Mouse (Mus musculus) heart, adult 2 months (tissue): ENCODE results near the gene Zc3h12c. TPM values are rescaled to one million over a fixed set of nuclear protein-coding genes. Genes with fewer than 3 reads are reported as not detected.

ENCODE experiments used
- DNase-seq, 2 experiments: peaks; one replicate each; pipeline ENCODE4 v3.0.0; 2021
- H3K27ac ChIP-seq: fragments of 200-600 bp; 2 replicates; pipeline ENCODE4 v1.8.1; 2022
- H3K27me3 ChIP-seq: fragments of 200-500 bp; 2 replicates; pipeline ENCODE4 v1.6.1; 2012; ENCODE audit warnings: mild to moderate bottlenecking, low read length, inconsistent platforms, mixed read lengths; ENCODE audit not compliant: control insufficient read depth, insufficient read depth
- H3K36me3 ChIP-seq: fragments of 200-500 bp; 2 replicates; pipeline ENCODE4 v1.6.1; 2012; ENCODE audit warnings: low read length, inconsistent platforms; ENCODE audit not compliant: control insufficient read depth, insufficient read depth
- H3K4me1 ChIP-seq: fragments of 200-500 bp; 2 replicates; pipeline ENCODE4 v1.6.1; 2011; ENCODE audit warnings: low read length; ENCODE audit not compliant: control insufficient read depth, insufficient read depth
- H3K4me3 ChIP-seq: fragments of 200-600 bp; 2 replicates; pipeline ENCODE4 v1.8.1; 2022
- H3K79me2 ChIP-seq: fragments of 200-500 bp; replicated peaks from 2 replicates; pipeline ENCODE4 v1.6.1; 2012; ENCODE audit warnings: mild to moderate bottlenecking, inconsistent platforms, low read length, moderate library complexity, mixed read lengths; ENCODE audit not compliant: control insufficient read depth, insufficient read depth
- H3K9ac ChIP-seq: fragments of 200-500 bp; 2 replicates; pipeline ENCODE4 v1.6.1; 2012; ENCODE audit warnings: low read depth, mild to moderate bottlenecking, control low read depth, inconsistent platforms, low read length, mixed read lengths
- CTCF ChIP-seq: fragments of 200-600 bp; IDR thresholded peaks from 2 replicates; pipeline ENCODE4 v1.8.1; 2022; ENCODE audit warnings: antibody characterized with exemption, mild to moderate bottlenecking, moderate library complexity
- EP300 ChIP-seq: fragments of 200-500 bp; IDR thresholded peaks from 2 replicates; pipeline ENCODE4 v1.6.1; 2011; ENCODE audit warnings: low read depth, low read length, control low read depth; ENCODE audit not compliant: insufficient read depth
- POLR2A ChIP-seq: fragments of 200-500 bp; IDR thresholded peaks from 2 replicates; pipeline ENCODE4 v1.6.1; 2011; ENCODE audit warnings: mild to moderate bottlenecking, low read depth, low read length, control low read depth; ENCODE audit not compliant: insufficient read depth
- WGBS: fragments of 180-500 bp; shearing (Covaris S2); methylation state at CpG from one replicate; pipeline ENCODE4 v1.1.7; 2018; 5-methylcytosine and 5-hydroxymethylcytosine counted together
- intact Hi-C: fragments of 180-260 bp; cut with DNase I; formaldehyde crosslinking; loops from one replicate; pipeline ENCODE4 v1.15.1; 2025
- long read RNA-seq: library from polyadenylated mRNA; stranded (forward); transcript quantifications from one replicate; pipeline ENCODE4 v2.0.0, GENCODE M21; 2021
- polyA plus RNA-seq: library from polyadenylated mRNA; depleted of rRNA; stranded (reverse); fragments of >200 nt; gene quantifications from 2 replicates; pipeline ENCODE4 v1.2.3, GENCODE M21; 2012; rRNA removed
- total RNA-seq, 2 experiments: library from RNA; stranded (reverse); gene quantifications; 2 replicates each; pipeline ENCODE4 v1.2.3; 2021

Zc3h12c gene
- total RNA-seq (10 to 100 TPM in 1 of 2 experiments, 1 to 10 TPM in 1; 8.2 to 10.1 TPM), polyA plus RNA-seq (2.0 and 3.2 TPM in 2 replicates)
- long read RNA-seq, full-length matches to known transcripts, result 1 of 1 reads
- long read RNA-seq, partial matches to known transcripts, result 0 of 1 reads
- long read RNA-seq, other reads (novel, unspliced or antisense), result 0 of 1 reads

DNA sequence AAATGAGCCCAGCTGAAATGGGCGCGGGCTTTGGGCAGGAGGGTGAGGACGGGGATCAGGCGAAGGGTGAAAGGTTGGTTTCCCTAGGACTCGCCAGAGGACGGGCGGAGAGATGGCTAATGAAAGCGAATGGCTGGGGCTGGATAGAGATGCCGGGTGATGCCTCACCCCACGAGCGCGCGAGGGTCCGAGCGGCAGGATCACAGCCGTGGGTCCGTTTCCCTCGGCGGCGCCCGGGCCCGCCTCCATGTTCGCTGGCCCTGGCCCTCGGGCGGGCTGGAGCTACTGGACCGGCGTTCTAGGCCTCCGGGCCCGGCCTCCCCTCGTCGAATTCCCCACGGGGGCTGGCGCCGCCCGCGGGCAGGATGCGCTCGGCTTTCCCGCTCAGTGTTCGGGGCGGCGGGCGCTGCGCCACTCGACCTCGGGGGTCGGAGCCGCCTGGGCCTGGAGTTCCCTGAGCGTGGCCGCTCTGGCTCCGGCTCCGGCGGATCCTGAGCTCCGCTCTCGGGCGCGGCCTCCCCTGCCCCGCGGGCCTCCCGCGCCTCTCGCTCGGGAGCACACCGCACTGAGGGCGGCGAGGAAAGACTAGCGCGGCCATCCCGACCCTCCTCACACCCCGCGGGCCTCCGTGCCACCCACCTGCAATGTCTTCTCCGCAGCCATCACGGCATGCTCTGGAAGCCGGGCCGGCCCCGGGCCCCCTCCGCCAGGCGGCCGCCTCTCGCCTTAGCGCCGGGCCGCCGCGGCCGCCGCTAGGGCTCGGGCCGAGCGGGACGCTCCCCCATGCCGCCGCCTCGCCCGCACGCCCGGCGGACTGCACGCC is at the start of gene Zc3h12c:
Zc3h12c (minus strand) TSS at position 710 of the 823 bp plus-strand sequence.
- under 1% methylated on average over 96 of the region's 100 CpGs for WGBS
- intact Hi-C loops, result loop anchor here (2.0 to 5.0 kb wide), 4 partner anchors 13 to 121 kb away; partner anchors contain the start of gene Rdx
- no peaks in the 10 kb centered on the region; the same call in 1 of the 2 replicates for H3K36me3 ChIP-seq

GRCm38 (mm10) chr9:52217636-52218035 is 49.3 kb upstream of the Zc3h12c start:
- H3K4me3 ChIP-seq, result no peak overlapping the region
- H3K4me1 ChIP-seq, result no peaks in the 10 kb centered on the region
- H3K79me2 ChIP-seq, result no peaks in the 10 kb centered on the region
- H3K27me3 ChIP-seq, result no peaks in the 10 kb centered on the region
- DNase-seq, result no peak
- WGBS, result 21% methylated on average over 4 of the region's 4 CpGs
- H3K27ac ChIP-seq, result no peak overlapping the region
- intact Hi-C loops, result no loop called here
- no peaks in the 10 kb centered on the region for H3K36me3 ChIP-seq
- H3K9ac ChIP-seq, result no peak overlapping the region
- TF ChIP-seq CTCF (no peak), POLR2A (no peak)

More for the DNA sequence above, at the start of gene Zc3h12c:
- Histone ChIP-seq H3K4me1 (peaks cover 5% of the 10 kb centered on the region), H3K4me3 (peak within 1 kb of the TSS; percentile 74), H3K9ac (peak within 1 kb of the TSS; percentile 100), H3K27ac (peak within 1 kb of the TSS; percentile 94), H3K27me3 (no peaks in the 10 kb centered on the region), H3K79me2 (peaks cover 1% of the 10 kb centered on the region; the same call in 1 of the 2 replicates)
- DNase-seq, result peak; percentile 83 to 85
- TF ChIP-seq POLR2A (no peak), CTCF (no peak), EP300 (no peak)

DNA sequence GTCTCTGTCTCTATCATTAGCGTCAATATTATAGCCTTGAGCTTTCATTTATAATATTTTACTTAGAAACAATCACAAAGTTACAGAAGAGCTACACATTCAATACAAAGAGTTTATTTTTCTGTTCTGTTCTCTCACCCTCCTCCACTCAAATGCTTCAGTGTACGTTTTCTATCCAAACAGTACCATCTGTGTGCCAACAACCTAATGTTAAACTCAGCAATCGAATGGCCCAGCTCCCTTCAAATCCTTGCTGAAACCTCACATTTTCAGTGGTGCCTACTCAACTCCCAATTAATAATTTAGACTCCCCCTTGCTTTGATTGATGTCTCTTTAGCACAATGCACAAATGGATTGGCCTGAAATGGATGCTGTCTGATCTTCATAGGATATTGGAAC is 46.9 kb upstream of the Zc3h12c start:
- Histone ChIP-seq H3K27ac (no peak overlapping the region), H3K4me3 (no peak overlapping the region), H3K4me1 (no peaks in the 10 kb centered on the region), H3K36me3 (no peaks in the 10 kb centered on the region), H3K79me2 (no peaks in the 10 kb centered on the region), H3K27me3 (no peaks in the 10 kb centered on the region), H3K9ac (no peak overlapping the region)
- TF ChIP-seq EP300, result no peak
- no peak for TF ChIP-seq CTCF
- no peak for TF ChIP-seq POLR2A
- no peak for DNase-seq
- intact Hi-C loops, result no loop called here
- 87% methylated on average over 3 of the region's 3 CpGs for WGBS

DNA sequence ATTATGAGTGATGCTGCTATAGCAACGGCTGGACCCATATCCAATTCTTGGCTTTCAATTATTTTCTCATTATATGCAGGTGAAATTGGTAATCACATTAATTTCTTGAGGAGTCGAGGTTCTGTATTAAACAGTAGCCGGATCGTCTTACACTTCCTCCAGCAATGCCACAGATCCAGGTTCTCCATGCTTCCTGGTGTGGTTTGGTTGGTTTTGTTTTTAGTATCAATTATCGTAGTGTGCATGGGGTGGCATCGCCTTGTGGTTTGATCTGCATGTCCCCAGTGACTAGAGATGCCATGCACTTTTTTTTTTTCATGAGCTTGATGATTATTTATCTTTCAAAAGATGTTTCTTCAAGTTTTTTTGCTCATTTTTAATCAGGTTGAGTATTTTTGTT is 44.0 kb upstream of the Zc3h12c start:
- Histone ChIP-seq H3K79me2 (no peaks in the 10 kb centered on the region), H3K36me3 (no peaks in the 10 kb centered on the region), H3K9ac (no peak overlapping the region), H3K27ac (no peak overlapping the region), H3K27me3 (no peaks in the 10 kb centered on the region), H3K4me3 (no peak overlapping the region), H3K4me1 (no peaks in the 10 kb centered on the region)
- WGBS, result 86% methylated on average over 6 of the region's 6 CpGs
- no peak for TF ChIP-seq CTCF
- no peak for TF ChIP-seq POLR2A
- TF ChIP-seq EP300, result no peak
- intact Hi-C loops, result no loop called here
- DNase-seq, result no peak

- H3K9ac ChIP-seq, result no peak overlapping the region
- intact Hi-C loops, result no loop called here
- no peak overlapping the region for H3K27ac ChIP-seq
- no peak overlapping the region for H3K4me3 ChIP-seq
- DNase-seq, result no peak
- H3K79me2 ChIP-seq, result no peaks in the 10 kb centered on the region
- TF ChIP-seq POLR2A (no peak), CTCF (no peak), EP300 (no peak)
- H3K4me1 ChIP-seq, result no peaks in the 10 kb centered on the region
- WGBS, result 51% methylated on average over 3 of the region's 3 CpGs
- no peaks in the 10 kb centered on the region for H3K36me3 ChIP-seq
- H3K27me3 ChIP-seq, result no peaks in the 10 kb centered on the region
Measured at GRCm38 (mm10) chr9:52208510-52209030, 40.2 kb upstream of the Zc3h12c start.

- intact Hi-C loops, result no loop called here
- Histone ChIP-seq H3K27ac (no peak overlapping the region), H3K4me1 (no peaks in the 10 kb centered on the region), H3K79me2 (no peaks in the 10 kb centered on the region), H3K27me3 (no peaks in the 10 kb centered on the region), H3K4me3 (no peak overlapping the region), H3K9ac (no peak overlapping the region), H3K36me3 (no peaks in the 10 kb centered on the region)
- DNase-seq, result no peak
- TF ChIP-seq POLR2A (no peak), EP300 (no peak), CTCF (no peak)
- 69% methylated on average over 4 of the region's 4 CpGs for WGBS
Measured at GRCm38 (mm10) chr9:52203189-52203588, 34.8 kb upstream of the Zc3h12c start.
